Mouse (Mus musculus) gastrocnemius, adult 2 months (tissue): ENCODE data around the gene Armh3. TPM values are rescaled to one million over a fixed set of nuclear protein-coding genes. Genes with fewer than 3 reads are reported as not detected.

Experiments
- DNase-seq: peaks from one replicate; pipeline ENCODE4 v3.0.0; 2022
- H3K27ac ChIP-seq: fragments of 200-600 bp; 2 replicates; pipeline ENCODE4 v1.8.1; 2022; ENCODE audit warnings: mild to moderate bottlenecking
- H3K4me3 ChIP-seq: fragments of 200-600 bp; 2 replicates; pipeline ENCODE4 v1.8.1; 2022; ENCODE audit warnings: mild to moderate bottlenecking, moderate library complexity
- CTCF ChIP-seq: fragments of 200-600 bp; IDR thresholded peaks from 2 replicates; pipeline ENCODE4 v1.8.1; 2022; ENCODE audit warnings: antibody characterized with exemption, mild to moderate bottlenecking, moderate library complexity
- intact Hi-C: fragments of 180-260 bp; cut with DNase I; formaldehyde crosslinking; loops from one replicate; pipeline ENCODE4 v1.15.1; 2025
- total RNA-seq, 2 experiments: library from RNA; stranded (reverse); gene quantifications; 2 replicates each; pipeline ENCODE4 v1.2.3; 2021

Armh3 gene
- total RNA-seq, 2 experiments from 2014 or later = 13.6 to 14.7 TPM

DNA sequence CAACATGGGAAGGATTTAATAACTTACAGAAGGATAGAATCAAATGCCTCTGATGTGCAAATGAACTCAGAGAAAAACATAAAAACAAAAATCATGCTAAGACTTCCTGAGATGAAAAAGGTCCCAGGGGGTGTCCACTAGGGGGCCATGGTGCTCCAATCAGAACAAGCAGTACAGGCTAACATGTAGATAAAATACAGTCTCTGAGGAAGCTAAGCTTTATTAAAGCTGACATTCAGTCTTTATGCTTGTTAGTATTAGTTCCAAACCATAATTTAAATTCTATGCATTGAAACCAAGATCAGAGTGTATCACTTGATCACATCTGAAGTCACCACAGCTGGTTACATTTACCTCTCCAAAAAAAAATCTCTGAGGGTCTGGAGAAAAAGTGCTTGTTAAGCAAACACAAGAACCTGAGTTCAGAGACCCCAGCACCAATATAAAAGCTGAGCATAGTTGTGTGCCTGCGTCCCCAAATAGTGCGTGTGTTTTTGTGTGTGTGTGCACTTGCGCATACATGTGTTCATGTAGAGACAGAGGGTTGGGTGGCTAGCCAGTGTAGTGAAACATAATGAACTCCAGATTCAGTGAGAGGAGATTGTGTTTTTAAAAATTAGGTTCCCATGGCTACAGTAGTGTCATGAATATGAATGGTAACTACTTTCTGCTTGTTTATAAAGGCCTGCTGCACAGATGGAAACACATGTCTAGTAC, 151.1 kb downstream of the Armh3 start:
- intact Hi-C loops = no loop called here
- H3K4me3 ChIP-seq = no peak overlapping the region
- TF ChIP-seq CTCF = peak; percentile 60
- DNase-seq = no peak
- no peak overlapping the region for H3K27ac ChIP-seq

DNA sequence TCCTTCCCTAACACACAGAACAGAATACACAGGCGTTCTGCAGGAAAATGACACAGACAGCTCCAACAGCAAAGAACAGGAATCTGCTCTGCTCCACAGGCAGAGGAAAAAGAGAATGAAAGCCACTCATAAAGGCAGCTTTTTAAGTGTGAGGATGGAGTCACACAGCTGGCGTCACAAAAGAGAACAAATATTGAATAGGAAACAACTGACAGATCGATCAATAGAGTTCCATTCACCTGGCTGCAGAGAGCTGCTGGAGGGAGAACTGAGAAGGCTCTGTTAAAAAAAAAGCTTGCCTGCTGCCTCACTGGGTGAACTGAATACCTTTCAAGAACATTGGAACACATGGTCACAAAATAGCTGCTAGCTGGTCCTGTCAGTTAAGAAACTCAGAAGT, 154.1 kb downstream of the Armh3 start:
- intact Hi-C loops = no loop called here
- no peak overlapping the region for H3K4me3 ChIP-seq
- no peak for DNase-seq
- no peak for TF ChIP-seq CTCF
- no peak overlapping the region for H3K27ac ChIP-seq

DNA sequence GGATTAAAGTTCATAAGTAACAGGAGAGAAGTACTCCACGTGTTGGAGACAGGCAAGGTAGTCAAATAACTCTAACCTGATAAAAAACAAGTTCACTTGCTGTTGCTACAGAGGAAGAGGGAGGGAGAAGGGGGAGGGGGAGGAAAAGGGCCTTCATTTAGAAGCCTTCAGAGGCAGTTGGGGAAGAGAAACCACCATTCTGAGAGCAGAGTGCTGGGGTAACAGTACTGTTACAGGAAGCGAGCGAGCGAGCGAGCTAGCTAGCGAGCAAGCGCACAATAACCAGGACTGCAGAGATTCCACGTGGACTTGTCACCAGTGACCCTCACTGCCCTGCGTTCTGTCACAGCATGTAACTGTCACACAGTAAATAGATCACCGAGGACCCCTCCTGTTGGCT, 154.9 kb downstream of the Armh3 start:
- Histone ChIP-seq H3K4me3 (no peak overlapping the region), H3K27ac (no peak overlapping the region)
- no peak for TF ChIP-seq CTCF
- intact Hi-C loops = no loop called here
- DNase-seq = no peak

DNA sequence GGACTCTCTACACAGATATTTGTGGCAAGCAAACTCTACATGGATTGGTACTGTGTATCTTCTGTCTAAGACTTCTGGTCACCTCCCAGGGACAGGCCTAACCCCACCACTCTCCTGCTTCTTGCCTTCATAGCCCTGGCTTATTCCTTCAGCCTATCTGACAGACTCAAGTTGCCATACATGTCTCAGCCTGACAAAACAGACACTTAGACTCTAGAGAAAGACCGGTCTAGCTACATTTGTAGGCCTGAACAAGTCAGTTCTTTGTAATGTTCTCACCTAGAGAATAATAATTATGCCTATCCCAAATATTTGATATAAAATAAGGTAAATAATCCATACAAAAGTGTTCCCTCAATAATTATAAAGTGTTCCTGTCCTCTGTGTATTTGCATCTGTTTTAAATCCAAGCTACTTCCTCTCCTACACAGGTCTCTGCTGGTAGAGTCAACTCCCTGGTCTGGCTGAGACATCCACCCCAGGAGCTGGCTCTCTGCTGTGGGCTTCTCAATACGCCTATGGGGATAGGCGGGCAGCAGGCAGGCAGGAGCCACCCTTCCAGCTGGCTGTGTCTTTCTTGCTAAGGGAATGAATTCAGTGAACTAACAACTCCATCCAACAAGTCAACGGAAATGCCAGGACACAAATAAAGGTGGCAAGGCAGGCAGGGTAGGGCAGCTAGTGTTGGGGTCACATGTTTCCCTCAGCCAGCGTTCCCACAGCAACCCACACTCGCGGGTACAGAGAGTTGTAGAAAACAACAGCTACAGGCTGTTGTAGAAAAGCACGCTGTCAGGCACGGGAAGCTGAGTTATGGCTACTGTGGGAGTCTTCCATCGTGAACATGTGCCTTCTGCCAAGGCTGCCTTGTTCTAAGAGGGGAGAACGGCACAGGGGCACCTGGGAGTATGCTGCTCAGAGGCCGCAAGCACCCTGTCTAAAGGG, 161.0 kb downstream of the Armh3 start:
- intact Hi-C loops = no loop called here
- peak; percentile 25 for DNase-seq
- peak overlapping the region; percentile 51 for H3K27ac ChIP-seq
- no peak for TF ChIP-seq CTCF
- H3K4me3 ChIP-seq = no peak overlapping the region

DNA sequence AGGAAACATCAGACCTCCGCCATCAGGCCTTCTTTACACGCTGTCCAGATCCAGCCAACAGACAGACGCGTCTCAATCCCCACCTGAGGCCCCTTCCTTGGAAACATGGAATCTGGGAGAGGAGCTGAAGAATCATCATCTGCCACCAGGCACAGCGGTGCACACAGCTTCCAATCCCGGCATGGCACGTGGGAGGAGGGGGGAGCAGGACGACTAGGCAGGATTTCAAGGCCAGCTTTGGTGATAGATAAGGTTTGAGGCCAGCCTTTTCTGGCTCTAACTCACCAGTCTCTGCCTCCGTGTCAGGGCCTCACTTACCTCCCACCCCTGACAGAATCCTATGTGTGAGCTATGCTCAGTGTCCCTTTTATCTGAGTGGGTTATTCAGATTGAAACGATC, 162.8 kb downstream of the Armh3 start:
- intact Hi-C loops = no loop called here
- H3K4me3 ChIP-seq = no peak overlapping the region
- no peak overlapping the region for H3K27ac ChIP-seq

DNA sequence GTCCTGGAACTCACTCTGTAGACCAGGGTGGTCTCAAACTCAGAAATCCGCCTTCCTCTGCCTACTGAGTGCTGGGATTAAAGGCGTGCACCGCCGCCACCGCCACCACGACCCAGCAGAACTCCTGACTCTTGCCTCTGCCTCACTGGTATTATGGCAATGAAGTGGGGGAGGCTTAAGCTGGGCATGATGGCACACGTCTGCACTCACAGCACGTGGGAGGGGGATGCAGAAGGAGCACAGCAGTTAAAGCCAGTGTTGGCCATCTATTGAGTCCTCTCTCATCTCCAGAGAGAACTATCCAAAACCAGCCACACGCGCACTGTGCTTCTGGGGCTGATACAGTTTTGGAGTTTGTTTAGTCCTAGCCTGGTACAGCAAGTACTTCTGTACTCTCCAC, 164.6 kb downstream of the Armh3 start:
- TF ChIP-seq CTCF = no peak
- H3K4me3 ChIP-seq = no peak overlapping the region
- intact Hi-C loops = no loop called here
- no peak for DNase-seq
- H3K27ac ChIP-seq = no peak overlapping the region

More for the DNA sequence above, 162.8 kb downstream of the Armh3 start:
- no peak for DNase-seq
- TF ChIP-seq CTCF = no peak

DNA sequence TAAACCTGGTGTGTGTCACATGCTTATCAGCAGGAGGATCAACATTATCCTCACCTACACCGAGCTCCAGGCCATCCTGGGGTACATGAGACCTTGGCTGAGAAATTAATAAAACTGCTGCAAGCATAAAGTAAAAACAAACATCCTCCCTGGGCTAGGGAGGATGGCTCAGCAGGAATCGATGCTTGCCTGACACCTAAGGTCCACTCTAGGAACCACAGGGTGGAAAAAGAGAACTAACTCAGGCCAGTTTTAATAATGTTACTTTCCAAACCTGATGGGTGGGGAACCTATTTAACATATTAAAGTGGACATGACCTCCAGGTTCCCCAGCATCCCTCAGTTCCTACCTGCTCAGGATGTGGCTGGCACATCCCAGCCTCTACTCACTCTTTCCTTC, 167.6 kb downstream of the Armh3 start:
- no peak for TF ChIP-seq CTCF
- no peak overlapping the region for H3K27ac ChIP-seq
- H3K4me3 ChIP-seq = no peak overlapping the region
- no peak for DNase-seq
- intact Hi-C loops = no loop called here

DNA sequence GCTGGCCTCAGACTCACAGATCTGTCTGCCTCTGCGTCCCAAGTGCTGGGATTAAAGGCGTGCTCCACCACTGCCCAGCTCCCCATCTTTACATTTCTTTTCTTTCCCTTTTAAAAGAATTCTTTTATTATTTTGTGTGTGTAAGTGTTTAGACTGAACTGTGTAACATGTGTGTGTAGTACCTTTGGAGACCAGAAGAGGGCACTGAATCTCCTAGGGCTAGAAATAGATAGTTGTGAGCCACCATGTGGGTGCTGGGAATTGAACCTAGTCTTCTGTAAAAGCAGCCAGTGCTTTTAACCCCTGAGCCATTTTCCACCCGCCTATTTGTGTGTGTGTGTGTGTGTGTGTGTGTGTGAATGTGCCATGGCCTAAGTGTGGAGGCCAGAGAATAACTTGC, 170.6 kb downstream of the Armh3 start:
- no peak for DNase-seq
- intact Hi-C loops = no loop called here
- peak; percentile 22; the same call in 1 of the 2 replicates for TF ChIP-seq CTCF
- Histone ChIP-seq H3K4me3 (no peak overlapping the region), H3K27ac (peak overlapping the region; percentile 48; the same call in 1 of the 2 replicates)

DNA sequence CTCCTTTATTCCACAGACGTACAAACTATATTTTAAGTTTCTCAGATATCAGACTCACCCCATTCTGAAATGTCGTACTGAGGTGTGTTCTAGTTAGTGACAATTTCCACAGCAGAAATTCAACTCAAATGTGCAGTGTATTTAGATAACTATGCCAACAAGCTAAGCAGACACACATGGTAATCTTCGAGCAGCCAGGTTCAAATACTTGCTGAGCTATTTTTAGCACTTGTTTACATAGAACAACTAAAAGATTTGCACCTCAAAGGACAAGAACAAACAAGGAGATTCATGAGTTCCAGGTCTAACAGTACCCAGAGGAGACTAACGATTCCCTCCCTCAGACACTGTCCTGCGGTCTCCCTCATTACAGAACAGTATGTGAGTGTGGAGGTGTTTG, 171.2 kb downstream of the Armh3 start:
- Histone ChIP-seq H3K27ac (peak overlapping the region; percentile 48; the same call in 1 of the 2 replicates), H3K4me3 (no peak overlapping the region)
- DNase-seq = no peak
- intact Hi-C loops = no loop called here
- TF ChIP-seq CTCF = no peak

DNA sequence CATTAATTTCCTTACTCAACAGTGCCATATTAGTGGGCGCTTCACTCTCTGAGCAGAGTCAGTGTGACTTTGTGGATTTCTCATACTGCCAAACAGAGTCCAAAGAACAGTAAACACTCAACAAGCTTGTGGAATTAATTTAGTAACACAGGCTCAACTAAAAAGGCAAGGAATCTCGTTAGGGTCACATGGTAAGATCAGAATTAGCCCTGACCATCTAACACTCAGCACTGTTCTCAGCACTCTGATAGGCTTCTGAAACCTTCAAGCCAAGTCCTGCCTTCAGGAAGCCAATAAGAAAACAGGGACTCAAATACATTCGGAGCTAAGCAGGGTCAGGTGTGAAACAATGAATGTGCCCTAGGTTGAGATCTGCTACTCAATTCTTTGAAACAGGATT, 172.1 kb downstream of the Armh3 start:
- intact Hi-C loops = no loop called here
- DNase-seq = no peak
- no peak overlapping the region for H3K27ac ChIP-seq

DNA sequence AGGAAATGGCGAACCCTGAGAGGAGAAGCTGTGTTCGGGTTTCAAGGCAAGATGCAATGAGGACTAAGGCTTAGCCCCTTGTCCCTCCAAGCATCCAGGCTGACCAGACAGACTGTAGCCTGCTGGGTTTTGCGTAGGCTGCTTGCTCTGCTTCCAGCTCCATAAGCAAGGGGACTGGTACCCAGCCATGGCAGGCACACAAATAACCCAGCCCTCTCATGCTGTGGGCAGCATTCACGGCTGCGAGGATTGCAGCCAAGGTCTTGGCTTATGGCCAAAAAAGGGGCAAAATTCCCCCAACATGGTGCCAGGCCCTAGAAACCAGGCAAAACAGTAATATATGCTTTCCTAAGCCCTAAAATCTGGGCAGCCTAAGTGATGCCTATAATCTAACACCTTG, 176.5 kb downstream of the Armh3 start:
- no peak for DNase-seq
- Histone ChIP-seq H3K4me3 (no peak overlapping the region), H3K27ac (no peak overlapping the region)
- TF ChIP-seq CTCF = no peak
- intact Hi-C loops = no loop called here

More for the DNA sequence above, 172.1 kb downstream of the Armh3 start:
- no peak overlapping the region for H3K4me3 ChIP-seq
- TF ChIP-seq CTCF = no peak

DNA sequence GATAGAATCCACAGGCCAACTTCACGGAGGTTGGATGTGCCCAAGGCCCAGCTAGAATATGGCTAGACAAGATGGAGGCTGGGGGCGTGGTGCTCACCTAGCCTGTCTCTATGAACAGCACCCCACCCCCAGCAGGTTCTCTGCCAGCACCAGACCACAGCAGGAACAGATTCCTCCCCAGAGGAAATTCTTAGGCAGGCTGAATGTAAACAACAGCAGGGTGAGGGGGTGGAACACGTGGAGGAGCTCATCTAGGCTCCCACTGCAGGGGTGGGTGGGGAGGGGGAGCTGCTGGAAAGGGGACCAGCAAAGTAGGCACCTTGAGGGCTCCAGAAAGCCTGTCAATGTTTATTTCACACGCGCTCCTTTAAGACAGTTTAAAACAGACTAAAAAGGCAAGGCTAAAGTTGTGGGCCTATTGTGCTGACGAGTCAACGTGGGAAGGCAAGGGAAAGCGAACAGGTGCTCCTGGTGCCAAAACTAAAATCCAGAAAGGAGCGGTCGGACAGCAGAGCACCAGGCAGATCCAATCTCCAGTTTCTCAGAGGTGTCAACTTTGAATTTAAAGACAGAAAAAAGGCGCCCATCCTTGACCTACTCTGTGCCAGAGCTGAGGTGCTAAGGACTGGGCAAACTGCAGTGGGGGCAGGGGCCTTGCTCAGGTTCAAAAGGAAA, 180.3 kb downstream of the Armh3 start:
- intact Hi-C loops = no loop called here
- TF ChIP-seq CTCF = no peak
- Histone ChIP-seq H3K4me3 (no peak overlapping the region), H3K27ac (no peak overlapping the region; the same call in 1 of the 2 replicates)
- DNase-seq = no peak

DNA sequence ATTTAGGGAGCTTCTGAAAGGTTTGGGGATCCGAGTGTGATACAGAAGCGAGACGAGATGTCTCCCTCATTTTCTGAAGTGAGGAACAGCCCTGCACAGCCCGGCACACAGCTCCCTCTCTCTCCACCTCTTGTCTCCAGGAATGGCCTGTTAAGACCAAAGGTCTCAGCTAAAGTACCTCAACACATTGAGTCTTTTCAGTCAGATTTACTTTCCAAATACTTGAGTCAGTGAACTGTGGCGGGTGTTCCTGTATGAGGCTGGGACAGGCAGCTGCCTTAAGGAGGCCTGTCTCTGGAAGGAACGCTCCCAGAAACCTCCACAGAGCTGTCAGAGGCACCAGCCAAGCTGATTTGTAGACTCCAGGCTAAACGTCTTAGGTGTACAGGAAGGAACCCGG, 181.6 kb downstream of the Armh3 start:
- Histone ChIP-seq H3K27ac (no peak overlapping the region), H3K4me3 (no peak overlapping the region)
- no peak for DNase-seq
- intact Hi-C loops = no loop called here
- TF ChIP-seq CTCF = no peak
